Mouse (Mus musculus) C2C12 (cell line): Measurements from ENCODE around the gene Rnf222.

Source experiments
- CTCF ChIP-seq: IDR thresholded peaks from one replicate; pipeline ENCODE4 v1.5.1; 2011; ENCODE audit not compliant: control insufficient read depth, insufficient read depth, insufficient read length
- MAX ChIP-seq: IDR thresholded peaks from one replicate; pipeline ENCODE4 v1.6.1; 2011; ENCODE audit warnings: mild to moderate bottlenecking, control low read depth

DNA sequence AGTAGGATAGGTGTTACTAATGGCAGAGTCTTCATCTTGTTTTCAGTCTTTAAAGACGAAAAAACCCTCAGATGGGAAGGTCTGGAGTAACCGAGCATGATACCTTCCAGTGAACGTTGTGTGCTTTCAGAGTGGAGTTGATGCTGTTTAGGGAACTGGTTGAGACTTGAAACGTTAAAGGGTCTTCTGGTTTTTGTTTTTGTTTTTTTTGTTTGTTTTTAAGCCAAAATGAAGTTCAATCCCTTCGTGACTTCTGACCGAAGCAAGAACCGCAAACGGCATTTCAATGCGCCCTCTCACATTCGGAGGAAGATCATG, 13.7 kb downstream of the Rnf222 start:
- TF ChIP-seq CTCF, result no peak
- no peak for TF ChIP-seq MAX
